Mouse (Mus musculus) frontal cortex, postnatal 14 days (tissue): Measurements from ENCODE around the gene Psmd9.

ENCODE experiments used
- DNase-seq, 2 experiments: peaks; one replicate each; pipeline ENCODE4 v3.0.0; 2022; ENCODE audit warnings: low spot score in 2 of 2

Psmd9 gene

GRCm38 (mm10) chr5:123137044-123137909 lies 31.9 kb upstream of the Psmd9 start:
- DNase-seq: peak in 1 of 2 experiments; percentile 60

GRCm38 (mm10) chr5:123137910-123138229 lies 31.3 kb upstream of the Psmd9 start:
- DNase-seq: no peak

- no peak for DNase-seq
Measured at GRCm38 (mm10) chr5:123138230-123138911, 30.8 kb upstream of the Psmd9 start.

GRCm38 (mm10) chr5:123138953-123139721 lies 30.1 kb upstream of the Psmd9 start:
- DNase-seq: peak in 1 of 2 experiments; percentile 76

- DNase-seq: no peak
Measured at GRCm38 (mm10) chr5:123139722-123140627, 29.2 kb upstream of the Psmd9 start.

GRCm38 (mm10) chr5:123140694-123141554 lies 28.3 kb upstream of the Psmd9 start:
- DNase-seq: peak; percentile 91 to 92

GRCm38 (mm10) chr5:123141555-123142160 lies 27.6 kb upstream of the Psmd9 start:
- peak in 1 of 2 experiments; percentile 47 for DNase-seq

GRCm38 (mm10) chr5:123142161-123143157 lies 26.8 kb upstream of the Psmd9 start, which contains the start of gene Setd1b:
TSS of gene Setd1b (plus strand) at chr5:123142193.
- DNase-seq: no peak

- no peak for DNase-seq
Measured at GRCm38 (mm10) chr5:123143251-123143970, 25.8 kb upstream of the Psmd9 start.

- no peak for DNase-seq
Measured at GRCm38 (mm10) chr5:123143971-123144745, 25.1 kb upstream of the Psmd9 start.

- no peak for DNase-seq
Measured at GRCm38 (mm10) chr5:123144746-123145590, 24.2 kb upstream of the Psmd9 start.

- DNase-seq: no peak
Measured at GRCm38 (mm10) chr5:123146357-123146756, 22.9 kb upstream of the Psmd9 start.

- DNase-seq: no peak
Measured at GRCm38 (mm10) chr5:123147569-123147968, 21.6 kb upstream of the Psmd9 start.

- DNase-seq: no peak
Measured at GRCm38 (mm10) chr5:123148073-123148722, 21.0 kb upstream of the Psmd9 start.
